Mouse (Mus musculus): ENCODE results near the gene Tbc1d8.

Tbc1d8 gene

GRCm38 (mm10) chr1:39349427-39349826 is 129.1 kb downstream of the Tbc1d8 start:
- no peak for DNase-seq

GRCm38 (mm10) chr1:39349001-39349400 is 129.6 kb downstream of the Tbc1d8 start:
- DNase-seq = peak; percentile 32 to 65

DNA sequence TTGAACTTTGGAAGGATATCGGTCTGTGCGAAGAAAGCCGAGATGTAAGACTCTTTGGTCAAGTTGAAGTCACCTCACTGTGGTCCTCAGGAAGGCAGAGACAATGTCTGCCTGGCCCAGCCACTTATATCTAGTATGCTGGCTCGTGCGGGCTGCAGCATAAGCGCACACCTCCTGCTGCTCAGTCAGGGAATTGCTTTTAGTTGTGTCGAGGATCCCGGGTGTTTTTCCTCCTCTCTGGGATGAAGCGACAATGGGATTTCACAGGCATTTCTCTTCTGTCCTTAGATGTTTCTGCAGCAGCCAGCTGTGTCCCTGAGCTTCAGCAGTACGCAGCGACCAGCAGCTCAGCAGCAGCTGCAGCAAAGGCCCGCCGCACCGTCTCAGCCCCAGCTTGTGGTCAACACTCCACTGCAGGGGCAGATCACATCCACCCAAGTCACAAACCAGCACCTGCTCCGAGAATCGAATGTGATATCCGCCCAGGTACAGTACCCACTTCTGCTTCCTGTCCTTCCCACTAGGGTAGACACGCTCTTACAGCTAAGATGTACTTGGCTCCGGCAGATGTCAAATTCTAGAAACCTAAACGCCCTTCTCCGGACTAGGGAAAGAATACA is 133.5 kb downstream of the Tbc1d8 start:
- DNase-seq = no peak

GRCm38 (mm10) chr1:39343242-39343641 is 135.3 kb downstream of the Tbc1d8 start:
- no peak for DNase-seq

DNA sequence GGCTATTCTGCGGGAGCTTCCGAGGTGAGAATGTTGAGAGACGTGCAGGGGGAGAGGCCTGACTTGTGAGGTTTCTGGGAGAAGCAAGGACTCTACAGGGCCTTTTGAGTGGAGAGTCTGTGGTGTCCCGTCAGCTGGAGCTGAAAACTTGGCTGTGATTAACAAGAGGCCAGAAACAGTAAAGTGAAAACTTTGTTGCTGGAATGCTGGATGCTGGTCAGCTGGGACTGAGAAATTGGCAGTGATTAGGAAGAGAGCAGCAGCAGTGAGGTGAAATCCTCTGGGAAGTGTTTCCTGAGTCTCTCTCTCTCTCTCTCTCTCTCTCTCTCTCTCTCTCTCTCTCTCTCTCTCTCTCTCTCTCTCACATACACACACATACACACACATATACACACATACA is 136.7 kb downstream of the Tbc1d8 start:
- no peak for DNase-seq

DNA sequence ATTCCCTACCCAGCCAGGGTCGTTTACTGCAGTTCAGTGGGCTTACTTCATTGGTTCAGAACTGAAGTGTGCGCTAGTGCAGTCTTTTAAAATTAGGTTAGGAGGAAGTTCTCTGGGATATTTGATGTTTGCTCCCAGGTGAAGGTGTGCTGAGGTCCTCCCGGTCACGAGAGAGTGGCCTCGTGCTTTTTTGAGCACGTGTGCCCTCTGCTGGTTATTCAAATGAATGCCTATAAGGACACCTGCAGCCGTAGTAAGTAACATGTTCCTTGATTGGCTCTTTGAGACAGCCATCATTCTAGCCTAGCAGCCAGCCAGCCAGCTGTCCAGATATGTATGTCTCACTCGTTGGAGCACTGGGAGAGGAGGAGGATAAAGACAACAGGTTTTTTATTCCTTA is 137.9 kb downstream of the Tbc1d8 start:
- DNase-seq = peak; percentile 55 to 70

GRCm38 (mm10) chr1:39340156-39340555 is 138.4 kb downstream of the Tbc1d8 start:
- DNase-seq = no peak

GRCm38 (mm10) chr1:39339455-39339854 is 139.1 kb downstream of the Tbc1d8 start:
- no peak for DNase-seq

GRCm38 (mm10) chr1:39338831-39339230 is 139.7 kb downstream of the Tbc1d8 start:
- no peak for DNase-seq

DNA sequence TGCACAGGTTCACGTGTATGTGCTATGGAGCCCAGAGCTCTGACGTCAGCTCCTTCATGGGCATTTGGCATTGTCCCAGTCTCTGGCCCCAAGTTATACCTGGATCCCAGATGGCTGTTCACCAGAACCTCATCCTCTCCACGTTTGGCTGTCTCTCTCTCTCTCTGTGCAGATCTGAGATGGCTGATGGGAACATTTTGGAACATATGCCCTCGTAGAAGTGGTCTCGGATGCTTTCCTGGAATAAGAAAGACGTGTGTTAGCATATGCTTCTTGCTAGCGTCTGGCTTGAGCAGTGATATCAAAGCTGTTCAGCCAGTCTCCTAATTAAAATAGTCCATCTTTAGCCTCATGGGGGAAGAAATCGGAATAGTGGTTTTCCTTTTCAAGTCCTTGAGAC is 141.8 kb downstream of the Tbc1d8 start:
- DNase-seq = peak in 1 of 2 experiments; percentile 29

DNA sequence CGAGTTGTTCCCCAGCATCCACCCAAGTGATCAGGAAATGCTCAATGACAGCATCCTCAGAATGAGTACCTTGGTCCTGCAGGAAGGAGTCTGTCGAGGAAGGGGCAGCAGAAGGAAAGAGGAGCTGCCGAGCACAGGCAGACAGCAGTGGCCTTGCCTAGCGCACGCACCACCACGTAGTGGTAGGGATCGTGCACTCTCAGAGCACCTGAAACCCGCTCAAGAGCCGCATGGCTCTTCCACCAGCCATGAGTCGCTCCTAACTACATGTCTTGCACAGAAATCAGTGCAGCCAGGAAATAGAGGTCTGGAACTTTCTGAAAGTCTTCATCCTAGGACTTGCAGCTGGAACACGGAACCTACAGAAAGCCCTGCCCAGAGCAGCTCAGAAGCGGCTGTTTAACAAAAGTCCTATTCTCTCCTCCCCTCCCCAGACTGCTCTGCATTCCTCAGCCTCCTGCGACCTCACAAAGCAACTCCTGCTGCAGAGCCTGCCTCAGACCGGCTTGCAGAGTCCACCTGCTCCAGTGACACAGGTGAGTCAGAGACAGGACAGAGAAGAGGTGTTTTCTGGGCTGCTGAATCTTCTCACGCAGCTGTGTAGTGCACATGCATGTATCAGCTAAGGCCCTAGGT is 142.9 kb downstream of the Tbc1d8 start:
- no peak for DNase-seq

DNA sequence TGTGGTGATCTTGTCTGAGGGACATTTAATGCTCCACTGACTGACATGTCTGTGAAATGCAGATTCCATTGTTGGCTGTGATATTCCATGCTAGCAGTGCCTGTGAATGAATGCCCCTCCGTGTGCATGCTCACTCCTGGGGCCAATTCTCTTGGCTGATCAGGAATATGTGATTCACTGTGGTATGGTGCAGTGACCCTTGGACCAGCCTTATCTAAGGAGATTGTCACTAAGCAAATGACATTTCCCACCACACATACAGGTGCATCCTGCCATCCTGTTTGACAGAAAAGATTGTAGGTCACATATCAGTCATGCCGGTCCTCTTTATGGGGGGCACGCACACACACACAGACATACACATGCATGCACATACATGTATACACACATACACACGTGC is 146.1 kb downstream of the Tbc1d8 start:
- no peak for DNase-seq

DNA sequence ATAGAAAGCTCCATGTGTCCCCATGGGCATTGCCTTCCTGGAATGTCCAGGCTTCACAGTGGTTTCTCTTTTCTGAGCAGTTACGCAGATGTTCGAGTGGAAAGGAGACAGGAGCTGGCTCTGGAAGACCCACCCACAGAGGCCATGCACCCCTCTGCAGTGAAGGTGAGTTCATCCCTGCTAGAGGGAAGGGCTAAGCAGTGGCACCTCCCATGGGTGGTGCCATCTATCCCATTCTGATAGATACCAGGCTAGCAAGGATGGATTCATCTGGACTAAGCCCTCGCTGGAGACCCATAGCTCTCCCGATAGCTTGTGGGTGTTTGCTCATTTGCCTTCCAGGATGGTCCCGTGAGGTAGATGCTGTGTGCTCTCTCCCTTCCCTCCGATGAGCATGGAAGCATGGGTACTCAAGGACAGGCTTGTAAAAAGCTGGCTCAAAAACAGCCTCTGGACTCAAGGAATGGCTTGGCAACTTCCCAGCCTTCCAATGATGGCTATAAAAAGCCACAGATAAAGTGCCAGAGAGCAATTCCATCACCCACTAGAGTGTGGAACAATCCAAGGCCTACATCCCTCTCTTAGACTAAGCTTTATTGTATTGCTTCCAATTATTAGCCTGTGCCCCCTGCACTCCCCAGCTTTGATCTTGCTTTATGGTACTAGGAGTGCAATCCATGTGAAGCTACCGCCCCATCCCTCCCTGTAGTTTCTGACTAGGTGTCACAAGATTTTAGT is 147.5 kb downstream of the Tbc1d8 start:
- DNase-seq = no peak

GRCm38 (mm10) chr1:39327546-39327945 is 151.0 kb downstream of the Tbc1d8 start:
- DNase-seq = no peak

GRCm38 (mm10) chr1:39325228-39325627 is 153.3 kb downstream of the Tbc1d8 start:
- no peak for DNase-seq

DNA sequence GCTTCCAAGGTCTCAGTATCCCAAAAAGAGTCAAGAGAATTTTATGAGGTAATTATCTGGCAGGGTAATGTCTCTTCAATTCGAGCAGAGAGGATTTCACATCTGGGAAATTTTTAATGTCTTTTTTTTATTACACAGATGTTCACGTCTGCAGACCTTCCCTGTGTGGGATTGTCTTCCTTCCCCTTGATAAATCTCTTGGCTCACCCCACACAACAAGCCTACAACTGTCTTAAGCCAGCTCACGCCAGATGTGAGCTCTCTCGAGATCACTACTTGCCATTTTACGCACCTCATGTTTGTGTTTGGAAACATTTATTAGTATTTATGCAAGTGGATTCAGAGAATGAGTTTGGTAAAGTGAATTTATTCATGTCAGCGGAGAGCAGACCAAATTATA is 156.6 kb downstream of the Tbc1d8 start:
- DNase-seq = no peak
